Mouse (Mus musculus) left cerebral cortex, adult 18-20 months (tissue): ENCODE measurements at regions not wholly inside any gene's neighbourhood (a gene's known extent, or its start where the extent isn't known, plus 50 kb on each side); places are given as distances from the start of the nearest gene placed in this dataset.
A peak's percentile ranks its signal among the peaks of the same experiment; 100 is the strongest.

ENCODE experiments used
- DNase-seq, 2 experiments: peaks; one replicate each; pipeline ENCODE4 v3.0.0; 2021 to 2022; ENCODE audit warnings: low spot score in 2 of 2, mixed read lengths in 1 of 2

GRCm38 (mm10) chrX:13014051-13014450, 57.2 kb upstream of the Usp9x start:
- no peak for DNase-seq

DNA sequence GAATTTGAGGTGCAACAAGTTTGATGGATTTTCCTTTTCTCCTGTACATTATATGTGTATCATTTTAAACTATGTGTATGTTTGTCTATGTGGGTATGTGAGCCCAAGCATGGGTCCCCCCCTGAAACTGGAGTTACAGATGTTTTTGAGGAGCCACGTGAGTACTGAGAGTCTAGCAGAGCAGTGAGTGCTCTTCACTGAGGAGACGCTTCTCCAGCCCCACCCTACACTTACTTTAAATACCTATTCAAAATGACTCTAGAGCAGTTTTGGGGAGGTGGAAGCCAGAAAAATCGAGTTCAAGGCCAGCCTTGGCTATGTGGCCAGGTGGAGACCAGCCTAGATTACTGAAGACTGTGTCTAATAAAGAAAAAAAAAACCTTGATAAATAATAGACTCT, 58.2 kb upstream of the Usp9x start:
- no peak for DNase-seq

- DNase-seq = no peak
These were observed 80.5 kb upstream of the Usp9x start for GRCm38 (mm10) chrX:12990777-12991176.

DNA sequence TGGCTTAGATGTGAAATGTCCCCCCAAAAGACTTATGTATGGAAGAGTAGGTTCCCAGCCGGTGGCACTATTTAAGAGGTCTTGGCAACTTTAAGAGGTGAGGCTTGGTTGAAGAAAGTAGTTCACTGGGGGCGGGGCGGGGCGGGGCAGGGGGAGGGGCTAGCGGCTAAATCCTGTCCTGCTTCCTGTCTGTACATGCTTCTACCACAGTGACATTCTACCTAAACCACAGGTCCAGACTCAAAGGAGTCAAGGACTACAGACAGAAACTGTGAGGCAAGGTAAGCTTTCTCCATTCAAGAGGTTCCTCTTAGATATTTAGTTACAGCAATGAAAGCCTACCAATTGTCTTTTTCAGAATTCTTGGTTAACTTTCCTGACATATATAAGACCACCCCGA, 93.6 kb upstream of the Usp9x start:
- no peak for DNase-seq

DNA sequence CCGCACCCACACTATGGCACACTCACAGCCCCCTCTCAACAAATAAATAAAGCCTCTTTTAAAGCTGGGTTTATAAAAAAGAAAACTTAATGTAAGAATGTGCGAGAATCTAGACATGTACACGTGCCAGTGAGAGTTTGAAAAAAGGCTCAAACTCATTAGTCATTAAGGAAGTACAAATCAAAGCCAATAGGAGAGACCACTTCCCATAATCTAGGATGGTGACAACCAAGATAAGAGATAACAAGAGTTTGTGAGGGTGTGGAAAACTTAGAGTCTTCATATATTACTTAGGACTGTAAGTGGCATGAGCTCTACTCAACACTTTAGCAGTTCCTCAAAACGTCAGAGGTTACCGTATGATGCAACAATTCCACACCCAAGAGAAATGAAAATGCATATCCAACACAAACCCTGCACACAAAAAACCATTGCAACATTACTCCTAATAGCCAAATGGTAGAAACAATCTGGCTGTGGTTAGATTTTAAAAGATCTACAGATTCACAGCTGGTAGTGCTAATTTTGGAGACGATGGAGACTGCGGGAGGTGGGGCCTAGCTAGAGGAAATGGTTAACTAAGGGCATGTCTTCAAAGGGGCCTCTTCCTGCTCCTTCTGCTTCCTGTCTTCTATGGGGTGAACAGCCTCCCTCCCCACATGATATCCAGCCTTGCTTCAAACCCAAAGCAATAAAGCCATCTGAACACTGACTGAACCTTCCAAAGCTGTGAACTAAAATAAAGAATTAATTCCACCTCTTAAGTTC, 102.1 kb upstream of the Usp9x start:
- DNase-seq = no peak

DNA sequence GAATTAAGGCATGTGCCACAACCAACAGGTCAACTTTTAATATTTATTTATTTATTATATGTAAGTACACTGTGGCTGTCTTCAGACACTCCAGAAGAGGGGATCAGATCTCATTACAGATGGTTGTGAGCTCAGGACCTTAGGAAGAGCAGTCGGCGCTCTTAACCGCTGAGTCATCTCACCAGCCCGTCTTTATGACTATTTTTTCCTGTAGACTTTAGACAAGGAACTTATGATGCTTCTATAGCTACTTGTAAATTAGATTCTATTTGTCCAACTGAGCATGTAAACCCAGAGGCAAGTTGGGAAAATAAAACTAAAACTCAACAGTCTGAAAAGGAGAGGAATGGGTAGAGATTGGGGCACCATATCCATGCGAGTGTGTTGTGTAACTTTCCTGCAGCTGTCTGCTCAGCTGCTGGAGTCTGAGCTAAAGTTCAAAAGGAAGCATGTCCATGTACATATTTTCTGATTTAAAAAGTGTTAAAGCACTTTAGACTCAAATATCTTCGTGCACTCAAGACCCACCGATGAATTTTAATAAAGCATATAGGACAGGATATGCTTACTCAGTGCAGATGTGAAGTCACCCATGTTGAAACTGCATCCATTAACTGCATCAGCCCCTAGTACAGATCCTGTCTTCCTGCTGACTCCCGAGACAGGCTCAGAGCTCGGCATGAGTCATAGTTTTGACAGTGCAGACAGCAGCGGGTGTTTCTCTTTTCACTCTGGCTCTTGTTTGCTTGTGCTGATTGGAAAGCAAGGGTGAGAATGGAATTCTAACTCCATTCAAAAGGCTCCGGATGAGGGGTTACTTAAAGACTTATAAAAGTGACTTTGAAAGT, 111.6 kb upstream of the Usp9x start:
- DNase-seq = peak in 1 of 2 experiments; percentile 20

- no peak for DNase-seq
These were observed 112.4 kb upstream of the Usp9x start for GRCm38 (mm10) chrX:12958873-12959272.

- DNase-seq = peak; percentile 42 to 75
These were observed 120.2 kb upstream of the Usp9x start for GRCm38 (mm10) chrX:12950928-12951660.

- no peak for DNase-seq
These were observed 128.8 kb upstream of the Usp9x start for GRCm38 (mm10) chrX:12942451-12942850.

DNA sequence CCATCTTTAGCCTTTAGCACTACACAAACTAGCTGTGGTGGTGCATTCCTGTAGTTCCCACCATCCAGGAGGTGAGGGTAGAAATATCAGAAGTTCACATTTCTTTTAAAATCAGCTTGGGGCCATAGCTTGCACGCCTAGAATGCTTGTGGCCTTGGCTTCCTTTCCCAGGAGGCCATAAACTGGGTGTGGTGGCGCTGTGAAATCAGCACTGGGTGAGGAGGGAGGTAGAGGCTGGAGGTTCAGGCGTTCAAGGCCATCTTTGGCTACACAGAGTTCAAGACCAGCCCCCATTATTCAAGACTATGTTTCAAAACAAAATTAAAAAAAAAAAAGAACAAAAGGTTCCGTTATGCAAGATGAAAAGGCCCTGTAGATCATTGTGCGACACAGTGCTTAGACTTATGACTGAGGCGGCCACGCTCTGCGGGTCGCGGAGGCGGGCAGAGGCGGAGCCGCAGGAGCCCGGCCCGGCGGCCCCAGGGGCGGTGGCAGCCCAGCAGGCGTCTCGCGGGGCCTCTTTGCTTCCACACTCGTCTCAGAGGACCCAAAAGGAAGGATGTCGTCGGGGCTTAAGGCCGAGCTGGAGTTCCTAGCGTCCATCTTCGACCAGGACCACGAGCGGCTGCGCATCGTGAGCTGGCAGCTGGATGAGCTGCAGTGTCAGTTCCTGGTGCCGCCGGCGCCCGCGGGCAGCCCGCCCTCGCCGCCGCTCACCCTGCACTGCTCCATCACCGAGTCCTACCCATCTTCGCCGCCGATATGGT, 134.7 kb upstream of the Usp9x start:
- peak; percentile 23 to 26 for DNase-seq

DNA sequence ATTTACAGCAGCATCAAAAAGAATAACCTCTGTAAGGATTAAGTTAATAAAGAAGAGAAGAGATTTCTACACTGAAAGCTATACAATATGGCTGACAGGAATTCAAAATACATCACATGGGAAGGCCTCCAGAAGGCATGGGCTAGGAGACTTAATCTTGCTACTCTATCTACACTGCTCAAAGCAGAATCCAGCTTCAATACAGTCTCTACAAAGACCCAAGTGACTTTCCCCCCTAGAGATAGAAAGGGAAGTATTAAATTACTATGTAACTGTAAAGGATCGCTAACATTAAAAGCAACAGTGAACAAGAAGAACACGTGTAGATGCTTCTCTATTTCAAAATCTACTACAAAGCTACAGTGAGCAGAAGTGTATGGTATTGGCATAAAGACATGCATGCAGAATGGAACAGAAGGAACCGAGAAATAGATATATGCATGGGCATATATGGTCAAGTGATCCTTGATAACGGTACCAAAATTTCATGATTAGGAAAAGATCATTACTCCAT, 137.9 kb upstream of the Usp9x start:
- no peak for DNase-seq

- no peak for DNase-seq
These were observed 141.1 kb upstream of the Usp9x start for GRCm38 (mm10) chrX:12930242-12930641.

- no peak for DNase-seq
These were observed 143.3 kb upstream of the Usp9x start for GRCm38 (mm10) chrX:12927797-12928589.

GRCm38 (mm10) chrX:12924705-12925644, 146.3 kb upstream of the Usp9x start:
- DNase-seq = no peak

- no peak for DNase-seq
These were observed 151.7 kb upstream of the Usp9x start for GRCm38 (mm10) chrX:12919576-12919975.

DNA sequence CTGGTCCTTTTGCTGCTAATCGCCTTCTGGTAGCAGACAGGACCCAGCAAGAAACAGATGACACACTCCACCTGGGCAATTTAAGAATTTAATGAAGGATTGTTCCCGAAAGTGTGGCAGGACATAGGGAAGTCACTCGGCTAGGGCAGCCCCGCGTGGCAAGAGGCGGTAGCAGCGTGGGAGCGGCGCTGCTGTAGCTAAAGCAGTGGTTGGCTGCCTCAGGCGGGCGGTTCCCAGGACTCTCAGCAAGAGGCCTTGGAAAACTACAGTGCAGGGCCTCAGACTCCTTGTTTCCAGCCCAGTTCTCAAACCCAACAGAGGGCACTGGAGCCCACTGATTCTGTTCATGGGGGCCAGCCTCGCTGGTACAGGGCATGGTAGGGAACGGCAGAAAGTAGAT, 154.2 kb upstream of the Usp9x start:
- DNase-seq = no peak

DNA sequence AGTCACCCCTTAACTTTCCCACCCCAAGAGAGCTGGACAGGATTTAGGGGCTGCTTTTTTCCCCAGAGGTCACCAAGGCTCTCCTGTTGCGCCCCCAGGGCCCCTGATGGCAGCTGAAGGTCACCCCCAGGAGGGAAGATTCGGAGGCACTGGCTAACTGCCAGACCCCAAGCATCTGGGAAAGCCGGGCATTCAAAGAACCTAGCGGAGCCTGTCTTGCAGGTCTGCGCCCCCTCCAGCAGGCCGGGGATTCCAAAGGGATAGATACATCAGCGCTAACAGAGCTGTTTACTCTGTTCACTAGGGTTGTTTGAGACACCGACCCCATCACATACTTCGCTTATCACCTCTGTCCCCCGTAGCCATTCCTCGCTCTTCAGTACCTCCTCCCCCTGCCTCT, 154.6 kb upstream of the Usp9x start:
- no peak for DNase-seq

GRCm38 (mm10) chrX:12900256-12900655, 138.4 kb upstream of the Med14 start:
- no peak for DNase-seq

DNA sequence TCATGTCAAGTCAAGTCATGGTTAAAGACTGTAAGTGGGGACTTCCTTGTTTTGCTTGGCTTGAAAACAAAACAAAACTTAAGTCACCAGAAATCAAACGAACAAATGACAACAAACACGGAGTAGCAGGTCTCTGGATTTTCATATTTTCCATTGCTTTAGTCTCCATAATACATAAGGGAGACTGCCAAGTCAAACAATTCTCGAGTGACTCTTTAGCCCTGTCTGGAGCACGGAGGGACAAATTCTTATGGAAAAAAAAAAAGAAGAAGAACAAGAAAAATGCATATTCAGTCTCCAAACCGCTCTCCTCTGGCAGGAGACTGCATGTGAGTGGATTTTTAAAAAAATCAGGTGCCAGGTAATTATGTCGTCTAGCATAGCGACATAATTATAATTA, 129.6 kb upstream of the Med14 start:
- no peak for DNase-seq
